Mouse (Mus musculus): ENCODE measurements around the gene Acaca.
"Not testable (repeated sequence)": the region's sequence is repeated elsewhere in the genome, so short reads cannot be mapped to it uniquely, and the experiment has no call there.

Acaca gene

DNA sequence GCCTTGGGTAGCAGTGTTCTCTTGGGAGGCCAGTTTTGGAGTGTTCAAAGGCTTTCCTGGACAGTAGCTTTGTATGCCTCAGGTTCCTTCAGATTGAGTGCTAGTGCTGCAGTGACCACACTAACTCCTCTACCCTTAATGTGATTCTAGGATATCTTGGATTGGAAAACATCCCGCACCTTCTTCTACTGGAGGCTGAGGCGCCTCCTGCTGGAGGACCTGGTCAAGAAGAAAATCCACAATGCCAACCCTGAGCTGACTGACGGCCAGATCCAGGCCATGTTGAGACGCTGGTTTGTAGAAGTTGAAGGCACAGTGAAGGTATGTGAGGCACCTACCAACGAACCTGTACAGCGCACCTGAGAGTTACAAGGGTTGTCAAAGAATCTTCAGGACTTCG lies 262.6 kb downstream of the Acaca start:
- not testable (repeated sequence) for DNase-seq (ENCODE audit: low spot score)

DNA sequence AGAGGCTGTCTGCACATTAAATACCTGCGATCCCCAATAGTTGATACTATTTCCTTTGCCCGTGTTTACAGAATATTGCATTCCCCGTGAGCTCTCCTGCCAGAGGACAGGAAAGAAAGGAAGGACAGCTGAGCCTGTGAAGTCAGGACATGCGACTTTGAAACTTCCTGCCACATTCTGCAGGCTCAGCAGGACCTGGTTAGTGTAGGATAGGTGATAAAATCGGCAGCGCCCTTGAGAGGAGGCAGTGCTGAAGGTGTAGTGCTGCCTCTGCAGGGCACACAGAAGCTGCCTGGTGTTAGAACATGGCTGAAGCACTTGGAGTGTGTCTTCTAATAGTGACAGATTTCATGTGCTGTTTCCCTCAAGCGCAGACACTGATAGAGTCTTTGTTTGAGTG lies 264.1 kb downstream of the Acaca start:
- no peak for DNase-seq (ENCODE audit: low spot score)

GRCm38 (mm10) chr11:84395010-84395409 lies 265.5 kb downstream of the Acaca start:
- DNase-seq (ENCODE audit: low spot score): no peak

- DNase-seq (ENCODE audit: low spot score): no peak
Measured at GRCm38 (mm10) chr11:84406733-84407132, 277.3 kb downstream of the Acaca start.

- no peak for DNase-seq (ENCODE audit: low spot score)
Measured at GRCm38 (mm10) chr11:84410383-84410782, 280.9 kb downstream of the Acaca start.

DNA sequence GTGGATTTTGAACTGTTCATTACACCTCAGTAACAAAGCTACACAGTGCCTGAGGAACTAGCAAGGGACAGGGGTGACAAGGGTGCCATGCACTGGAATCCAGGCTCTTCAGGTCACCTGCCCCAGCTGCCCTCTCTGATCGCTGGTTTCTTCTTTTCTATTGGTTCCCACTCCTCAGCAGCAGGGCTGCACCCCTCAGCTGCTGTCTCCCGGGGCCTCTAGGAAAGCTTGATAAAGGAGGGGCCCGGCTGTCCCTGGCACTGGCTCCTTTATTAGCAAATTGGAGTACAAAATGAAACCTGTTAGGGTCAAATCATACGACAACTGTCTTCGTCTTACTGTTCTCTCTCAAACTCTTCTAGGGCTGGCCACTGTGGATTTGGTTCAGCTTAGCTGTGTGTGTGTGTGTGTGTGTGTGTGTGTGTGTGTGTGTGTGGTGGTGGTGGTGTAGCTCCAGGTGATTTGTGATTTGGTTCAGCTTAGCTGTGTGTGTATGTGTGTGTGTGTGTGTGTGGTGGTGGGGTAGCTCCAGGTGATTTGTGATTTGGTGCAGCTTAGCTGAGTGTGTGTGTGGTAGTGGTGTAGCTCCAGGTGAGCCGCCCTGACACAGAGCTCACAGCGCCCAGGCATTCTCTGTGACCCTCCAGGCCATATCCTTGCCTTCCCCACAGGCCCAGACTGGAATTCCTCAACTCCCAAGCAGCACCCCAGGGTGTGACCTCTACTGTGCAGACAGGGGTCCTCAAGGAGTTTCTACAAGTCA lies 281.6 kb downstream of the Acaca start:
- no peak for DNase-seq (ENCODE audit: low spot score)

GRCm38 (mm10) chr11:84411642-84412018 lies 282.2 kb downstream of the Acaca start:
- DNase-seq (ENCODE audit: low spot score): no peak

DNA sequence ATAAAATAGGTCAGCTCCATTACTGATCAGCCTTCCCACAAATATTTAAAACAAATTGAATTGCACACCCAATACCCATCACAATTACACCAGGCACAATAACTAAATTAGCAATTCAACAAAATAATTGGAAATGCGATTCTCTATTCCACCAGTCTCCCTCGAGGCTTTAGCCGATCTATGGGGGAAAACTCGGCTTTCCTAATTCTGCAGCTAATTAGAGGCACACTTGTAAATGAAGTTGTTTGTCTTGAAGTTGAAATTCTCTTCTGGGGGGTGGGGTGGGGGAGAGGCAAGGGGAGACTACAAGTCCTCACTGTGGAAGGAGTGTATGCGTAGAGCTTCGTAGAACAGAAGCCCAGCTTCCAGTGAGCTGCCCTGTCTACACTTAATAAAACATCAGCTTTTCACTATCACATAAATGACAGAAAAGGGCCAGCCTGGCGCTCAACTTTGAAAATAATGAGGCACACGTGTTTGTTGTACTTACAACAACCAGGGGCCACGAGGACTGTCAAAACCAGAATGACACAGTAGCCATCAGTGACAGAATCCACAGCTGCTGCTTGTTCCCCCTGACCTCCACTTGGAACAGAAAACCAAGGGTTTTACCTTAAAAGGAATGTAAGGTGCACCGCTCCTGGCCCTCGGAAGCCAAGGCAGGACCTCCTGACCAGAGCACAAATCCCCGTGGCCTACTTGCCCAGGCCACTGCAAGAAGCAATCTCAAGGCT lies 282.9 kb downstream of the Acaca start:
- DNase-seq (ENCODE audit: low spot score): no peak

DNA sequence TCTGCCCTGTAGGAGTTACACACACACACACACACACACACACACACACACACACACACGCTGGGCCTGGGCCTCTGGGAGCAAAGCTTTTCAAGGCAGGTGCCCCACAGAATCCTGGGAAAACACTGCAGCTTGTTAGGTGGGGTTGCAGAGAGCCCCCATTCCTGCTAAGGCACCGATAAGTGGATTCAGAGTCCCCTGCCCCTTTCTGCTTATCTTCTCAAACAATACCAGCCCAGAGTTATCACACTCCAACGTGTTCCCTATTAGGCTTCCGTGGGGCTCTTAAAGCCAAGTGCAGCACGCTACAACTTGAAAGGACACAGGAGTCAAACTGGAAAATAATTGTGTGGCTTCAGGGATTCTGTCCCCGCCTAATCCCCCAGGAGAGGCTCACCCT lies 283.6 kb downstream of the Acaca start:
- DNase-seq (ENCODE audit: low spot score): no peak

DNA sequence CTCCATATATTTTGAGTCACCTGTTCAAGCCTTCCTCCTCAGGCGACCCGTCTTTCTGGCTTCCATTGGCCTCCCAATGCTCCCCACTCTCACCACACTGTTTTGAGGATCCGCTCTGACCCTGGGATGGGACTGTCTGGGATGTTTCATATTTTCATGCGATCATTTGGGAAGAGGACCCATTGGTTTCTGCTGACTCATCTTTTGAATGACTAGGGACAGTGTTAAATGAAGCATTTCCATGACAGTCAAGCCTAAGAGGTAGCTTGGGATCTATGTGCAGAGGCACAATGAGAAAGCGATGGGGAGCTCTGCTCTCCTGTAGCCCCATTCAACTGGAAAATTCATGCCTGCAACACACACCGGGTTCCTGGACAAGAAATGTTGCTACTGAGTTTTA lies 291.3 kb downstream of the Acaca start:
- DNase-seq (ENCODE audit: low spot score): no peak

DNA sequence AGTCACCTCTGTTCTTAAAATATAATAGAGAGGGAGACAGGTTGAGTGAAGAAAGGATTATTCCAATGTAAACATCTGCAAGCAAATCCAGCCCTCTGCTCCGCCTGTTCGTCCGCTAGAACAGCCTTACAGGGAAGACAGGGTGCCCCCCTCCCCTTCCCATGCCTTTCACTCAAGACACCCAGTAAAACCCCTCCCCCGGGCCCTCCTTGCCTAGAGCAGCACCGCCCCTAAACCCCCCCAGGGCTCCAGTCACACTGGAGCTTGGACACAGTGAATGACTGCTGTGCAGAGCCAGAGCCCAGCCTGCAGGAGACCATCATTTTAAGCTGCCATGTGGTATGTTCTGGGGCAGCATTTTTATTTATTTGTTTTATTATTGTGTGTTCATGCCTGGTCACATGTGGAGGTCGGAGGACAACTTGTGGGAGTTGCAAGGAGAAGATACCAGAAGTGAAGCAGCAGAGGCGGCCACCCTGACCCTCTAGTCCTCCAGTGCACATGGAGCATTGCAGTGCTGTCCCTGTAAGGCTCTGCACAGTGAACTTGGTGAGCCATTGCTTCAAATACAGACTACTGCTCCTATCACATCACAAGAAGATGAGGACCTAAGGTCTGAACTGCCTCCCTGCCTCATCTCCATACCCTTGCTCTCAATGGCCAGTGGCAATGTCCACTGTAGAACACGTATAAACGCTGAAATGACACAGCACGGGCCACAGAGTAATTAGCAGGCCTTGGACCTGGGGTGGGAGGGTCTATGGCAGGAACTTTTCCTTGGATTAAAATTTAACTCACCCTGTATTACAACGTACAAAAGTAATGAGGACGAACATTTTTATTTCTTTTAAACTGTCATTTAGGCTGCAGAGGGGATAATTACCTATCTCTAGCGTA lies 296.5 kb downstream of the Acaca start:
- no peak for DNase-seq (ENCODE audit: low spot score)

DNA sequence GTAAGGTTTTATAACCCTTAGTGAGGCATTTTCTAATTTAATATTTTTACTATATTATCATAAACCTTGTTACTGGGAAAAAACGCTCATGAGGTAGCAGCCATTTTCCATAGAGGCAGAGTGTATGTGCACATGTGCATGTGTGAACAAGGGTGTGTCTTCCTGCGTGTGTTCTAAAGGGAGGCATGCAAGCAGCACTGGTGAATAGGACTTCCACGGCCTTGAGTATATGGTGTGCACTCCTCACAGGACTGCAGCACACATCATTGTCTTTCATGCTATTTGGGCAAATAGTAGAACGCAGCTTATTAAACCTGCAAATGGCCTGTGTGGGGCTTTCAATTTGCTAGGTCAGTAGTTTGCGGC lies 297.1 kb downstream of the Acaca start:
- DNase-seq (ENCODE audit: low spot score): no peak

DNA sequence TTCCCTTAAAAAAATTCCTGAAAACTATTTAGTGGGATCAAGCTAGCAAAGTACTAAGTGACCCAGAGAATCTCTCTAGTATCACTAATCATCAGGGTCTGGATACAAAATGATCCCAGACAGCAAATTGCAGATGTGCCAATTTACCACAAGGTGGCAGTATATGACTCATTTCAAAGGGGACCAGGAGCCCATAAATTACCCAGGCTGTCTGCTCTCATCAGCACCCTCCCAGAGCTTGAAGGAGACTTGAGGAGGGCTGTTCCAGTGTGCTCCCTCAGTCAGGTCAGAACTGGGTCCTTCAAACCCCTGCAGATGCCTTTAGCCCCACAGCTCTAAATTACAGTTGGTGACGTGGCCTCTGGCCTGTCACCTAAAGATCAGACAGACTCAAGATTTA lies 300.1 kb downstream of the Acaca start:
- peak; percentile 30 for DNase-seq (ENCODE audit: low spot score)

DNA sequence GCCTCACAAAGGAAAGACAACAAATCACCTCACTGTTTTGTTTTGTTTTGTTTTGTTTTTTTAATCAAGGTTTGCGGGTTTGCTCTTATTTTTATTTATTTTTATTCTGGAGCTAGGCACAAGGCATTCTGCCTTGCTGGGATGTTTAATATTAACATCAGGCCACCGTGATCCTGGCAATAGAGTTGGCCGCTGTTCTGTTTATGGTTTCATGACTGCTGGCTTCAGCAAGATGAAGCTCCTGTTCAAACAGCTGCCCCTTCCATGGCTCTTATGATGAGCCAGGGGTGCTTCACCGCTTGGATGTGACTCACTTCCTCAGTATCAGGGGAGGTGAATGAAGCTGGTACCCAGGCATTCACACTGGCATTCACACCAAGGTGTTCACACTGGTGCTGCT lies 300.9 kb downstream of the Acaca start:
- no peak for DNase-seq (ENCODE audit: low spot score)

- DNase-seq (ENCODE audit: low spot score): no peak
Measured at GRCm38 (mm10) chr11:84434879-84435278, 305.4 kb downstream of the Acaca start.

- no peak for DNase-seq (ENCODE audit: low spot score)
Measured at GRCm38 (mm10) chr11:84440402-84440801, 310.9 kb downstream of the Acaca start.

- no peak for DNase-seq (ENCODE audit: low spot score)
Measured at GRCm38 (mm10) chr11:84442554-84443331, 313.3 kb downstream of the Acaca start.

Measured in left cerebral cortex, adult 11 months (tissue).